Mouse (Mus musculus) midbrain, embryonic 10.5 days (tissue): ENCODE results near the gene Fndc8. TPM values are rescaled to one million over a fixed set of nuclear protein-coding genes. Genes with fewer than 3 reads are reported as not detected.

Experiments used
- DNase-seq: peaks from one replicate; pipeline ENCODE4 v3.0.0-alpha.2; 2017; ENCODE audit warnings: low spot score
- H3K27ac ChIP-seq: fragments of 300-500 bp; sonication (generic); replicated peaks from 2 replicates; pipeline ENCODE4 v1.5.1; 2016; ENCODE audit warnings: mild to moderate bottlenecking
- H3K27me3 ChIP-seq: fragments of 300-500 bp; sonication (generic); 2 replicates; pipeline ENCODE4 v1.6.1; 2016; ENCODE audit warnings: low read depth, mild to moderate bottlenecking; ENCODE audit not compliant: poor library complexity, severe bottlenecking
- H3K36me3 ChIP-seq: fragments of 300-500 bp; sonication (generic); 2 replicates; pipeline ENCODE4 v1.6.1; 2016; ENCODE audit warnings: mild to moderate bottlenecking, moderate library complexity
- H3K4me1 ChIP-seq: fragments of 300-500 bp; sonication (generic); 2 replicates; pipeline ENCODE4 v1.6.1; 2016
- H3K4me3 ChIP-seq: fragments of 300-500 bp; sonication (generic); 2 replicates; pipeline ENCODE4 v1.5.1; 2016; ENCODE audit warnings: mild to moderate bottlenecking, moderate library complexity
- H3K9me3 ChIP-seq: fragments of 300-500 bp; sonication (generic); replicated peaks from 2 replicates; pipeline ENCODE4 v1.6.1; 2016; ENCODE audit warnings: mild to moderate bottlenecking
- WGBS: fragments of 180-500 bp; shearing (Covaris S2); methylation state at CpG from one replicate; pipeline ENCODE4 v1.1.7; 2016; 5-methylcytosine and 5-hydroxymethylcytosine counted together
- polyA plus RNA-seq: library from polyadenylated mRNA; unstranded; fragments of >200 nt; fragmentation: Nextera tagmentation; extraction: Ambion mirVana; gene quantifications from 2 replicates; pipeline ENCODE4 v1.2.1, GENCODE M21; 2016

The Fndc8 gene
- polyA plus RNA-seq = 0.28 and 0.34 TPM in 2 replicates

DNA sequence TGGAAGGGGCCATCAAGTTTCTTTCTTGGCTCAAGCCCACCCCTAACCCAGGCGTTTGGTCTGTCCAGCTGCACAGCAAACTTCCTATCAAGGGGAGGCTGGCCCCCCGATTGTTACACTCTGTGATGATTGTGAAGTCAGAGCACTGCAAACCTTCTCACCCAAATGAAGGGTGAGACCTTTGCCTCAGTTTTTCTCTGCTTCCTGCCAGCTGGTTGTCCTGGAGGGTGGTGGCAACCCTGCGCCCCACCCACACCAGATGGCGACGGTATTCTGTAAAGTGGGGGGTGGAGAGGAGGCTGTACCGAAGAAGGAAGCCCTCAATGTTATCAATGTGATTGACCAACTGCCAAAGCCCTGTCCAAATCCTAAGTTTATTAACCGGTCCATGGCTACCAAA, at the start of gene Fndc8:
Fndc8 (plus strand) TSS at position 189 of the 400 bp plus-strand sequence.
- Histone ChIP-seq H3K36me3 (peaks cover under 1% of the 10 kb centered on the region), H3K4me1 (peaks cover 25% of the 10 kb centered on the region), H3K9me3 (no peaks in the 10 kb centered on the region), H3K4me3 (no peak within 1 kb of the TSS), H3K27ac (no peak within 1 kb of the TSS), H3K27me3 (peaks cover 11% of the 10 kb centered on the region)
- no peak for DNase-seq
- 66% methylated on average over 7 of the region's 7 CpGs for WGBS

- WGBS = 71% methylated on average over 11 of the region's 11 CpGs
- Histone ChIP-seq H3K4me3 (no peak overlapping the region), H3K27ac (peak overlapping the region; percentile 69), H3K36me3 (no peaks in the 10 kb centered on the region), H3K4me1 (peaks cover 30% of the 10 kb centered on the region), H3K27me3 (peaks cover 9% of the 10 kb centered on the region; the same call in 1 of the 2 replicates), H3K9me3 (no peaks in the 10 kb centered on the region)
- DNase-seq = no peak
Observed at GRCm38 (mm10) chr11:82844771-82845414, 47.0 kb upstream of the Fndc8 start.

DNA sequence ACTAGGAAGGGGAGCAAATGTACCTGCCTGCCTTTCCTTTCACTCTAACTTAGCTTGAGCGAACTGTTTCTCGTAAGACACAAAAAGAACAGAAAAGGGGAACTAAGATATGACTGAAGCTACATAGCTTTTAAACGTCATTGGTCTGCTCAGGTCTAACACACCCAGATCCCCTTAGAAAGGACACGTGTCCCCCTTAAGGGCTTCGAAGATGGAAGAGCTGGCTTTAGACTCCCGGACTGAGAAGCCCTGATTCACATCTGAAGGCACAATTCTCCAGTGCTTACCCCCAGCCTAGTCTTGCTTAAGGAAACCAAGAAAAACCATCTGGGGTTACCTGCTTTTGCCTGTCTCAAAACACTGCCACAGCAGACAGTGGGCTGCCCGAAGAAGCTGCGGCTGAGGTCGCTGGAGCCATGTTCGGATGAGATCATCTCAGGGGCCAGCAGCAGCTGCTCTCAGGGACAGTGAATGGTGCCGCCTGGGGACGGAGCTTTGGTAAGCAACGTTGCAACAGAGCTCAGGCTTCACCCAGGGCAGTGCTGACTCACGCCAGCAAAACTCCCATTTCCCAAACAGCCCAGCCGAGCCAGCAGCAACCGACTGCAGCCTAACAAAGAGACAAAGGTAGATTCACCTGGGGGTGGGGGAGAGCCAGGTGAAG, 46.4 kb upstream of the Fndc8 start:
- H3K9me3 ChIP-seq = no peaks in the 10 kb centered on the region
- peak; percentile 66 for DNase-seq
- peaks cover 9% of the 10 kb centered on the region; the same call in 1 of the 2 replicates for H3K27me3 ChIP-seq
- 29% methylated on average over 16 of the region's 16 CpGs for WGBS
- H3K36me3 ChIP-seq = no peaks in the 10 kb centered on the region
- peaks cover 36% of the 10 kb centered on the region for H3K4me1 ChIP-seq
- H3K4me3 ChIP-seq = peak overlapping the region; percentile 5; the same call in 1 of the 2 replicates
- peak overlapping the region; percentile 69 for H3K27ac ChIP-seq

- Histone ChIP-seq H3K36me3 (no peaks in the 10 kb centered on the region), H3K27ac (peak overlapping the region; percentile 69), H3K4me3 (peak overlapping the region; percentile 5; the same call in 1 of the 2 replicates), H3K4me1 (peaks cover 40% of the 10 kb centered on the region), H3K9me3 (no peaks in the 10 kb centered on the region), H3K27me3 (peaks cover 9% of the 10 kb centered on the region; the same call in 1 of the 2 replicates)
- no peak for DNase-seq
- WGBS = 42% methylated on average over 4 of the region's 4 CpGs
Observed at GRCm38 (mm10) chr11:82846079-82846436, 45.9 kb upstream of the Fndc8 start.

- no peaks in the 10 kb centered on the region for H3K36me3 ChIP-seq
- H3K9me3 ChIP-seq = no peaks in the 10 kb centered on the region
- peaks cover 9% of the 10 kb centered on the region; the same call in 1 of the 2 replicates for H3K27me3 ChIP-seq
- peaks cover 45% of the 10 kb centered on the region for H3K4me1 ChIP-seq
- WGBS = 70% methylated on average over 3 of the region's 3 CpGs
- DNase-seq = no peak
- no peak overlapping the region for H3K27ac ChIP-seq
- no peak overlapping the region for H3K4me3 ChIP-seq
Observed at GRCm38 (mm10) chr11:82846938-82847337, 45.0 kb upstream of the Fndc8 start.

DNA sequence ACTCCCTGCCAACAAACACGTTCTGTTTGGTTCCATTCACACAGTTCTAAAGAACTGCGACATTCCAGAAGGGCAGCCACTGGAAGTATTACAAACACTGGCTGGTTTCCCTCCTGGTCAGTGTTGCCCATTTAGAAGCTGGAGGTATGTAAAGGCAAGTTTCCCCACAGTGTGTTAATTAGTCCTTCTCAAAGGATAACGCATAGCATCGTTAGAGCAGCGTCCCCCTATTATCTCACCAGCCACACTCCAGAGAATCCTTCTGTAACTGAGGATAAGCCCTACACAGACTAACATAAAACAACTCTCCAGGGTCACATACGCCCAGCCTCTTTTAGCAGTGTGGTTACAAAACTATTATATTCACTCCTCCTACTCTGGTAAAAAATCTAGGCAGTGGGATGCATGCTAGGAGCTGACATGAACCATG, 44.3 kb upstream of the Fndc8 start:
- Histone ChIP-seq H3K27ac (no peak overlapping the region), H3K36me3 (no peaks in the 10 kb centered on the region), H3K27me3 (peaks cover 9% of the 10 kb centered on the region; the same call in 1 of the 2 replicates), H3K4me3 (no peak overlapping the region), H3K9me3 (no peaks in the 10 kb centered on the region), H3K4me1 (peaks cover 45% of the 10 kb centered on the region)
- DNase-seq = no peak
- 27% methylated on average over 6 of the region's 6 CpGs for WGBS

DNA sequence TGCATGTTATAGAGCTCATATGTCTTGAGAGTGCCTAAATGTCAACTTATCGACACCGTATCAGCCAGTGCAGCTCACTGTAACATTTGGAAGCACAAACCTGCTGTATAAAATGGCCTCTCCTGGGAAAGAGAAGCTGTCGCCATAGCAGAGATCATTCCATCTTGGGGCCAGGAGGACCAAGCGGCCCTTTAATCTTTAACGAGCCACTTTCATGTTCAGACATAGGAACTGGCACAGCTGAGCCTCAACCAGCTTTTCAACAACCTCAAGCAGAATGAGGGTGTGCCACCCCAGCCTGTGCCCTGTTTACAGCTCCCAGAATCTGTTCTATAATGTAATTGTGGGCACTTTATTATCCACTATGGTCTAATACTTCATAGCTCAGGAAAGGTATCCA, 41.7 kb upstream of the Fndc8 start:
- no peak for DNase-seq
- no peaks in the 10 kb centered on the region for H3K36me3 ChIP-seq
- H3K4me3 ChIP-seq = no peak overlapping the region
- no peaks in the 10 kb centered on the region for H3K9me3 ChIP-seq
- WGBS = 83% methylated on average over 5 of the region's 5 CpGs
- H3K27ac ChIP-seq = peak overlapping the region; percentile 25; the same call in 1 of the 2 replicates
- peaks cover 3% of the 10 kb centered on the region; the same call in 1 of the 2 replicates for H3K27me3 ChIP-seq
- H3K4me1 ChIP-seq = peaks cover 37% of the 10 kb centered on the region

DNA sequence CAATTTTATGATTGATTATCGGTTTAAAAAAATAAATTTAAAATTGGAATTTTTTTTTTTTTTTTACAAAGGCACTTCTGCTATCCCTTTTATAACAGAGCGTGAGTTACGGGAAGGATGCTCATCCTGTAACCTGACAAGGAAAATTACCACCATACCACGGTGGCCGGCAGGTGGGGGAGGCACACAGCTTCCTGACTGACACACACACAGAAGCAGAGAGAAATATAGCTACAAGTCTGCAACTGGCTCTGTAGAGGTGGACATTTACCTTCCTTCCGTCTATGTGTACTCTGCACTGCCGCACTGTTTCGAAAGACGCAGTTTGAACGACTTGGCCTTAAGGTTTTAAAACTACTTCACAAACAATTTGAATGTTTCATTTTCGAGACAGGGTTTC, 39.8 kb upstream of the Fndc8 start:
- WGBS = 91% methylated on average over 11 of the region's 11 CpGs
- H3K9me3 ChIP-seq = no peaks in the 10 kb centered on the region
- H3K27me3 ChIP-seq = no peaks in the 10 kb centered on the region
- H3K4me1 ChIP-seq = peaks cover 30% of the 10 kb centered on the region
- H3K4me3 ChIP-seq = no peak overlapping the region
- H3K36me3 ChIP-seq = no peaks in the 10 kb centered on the region
- H3K27ac ChIP-seq = no peak overlapping the region
- DNase-seq = no peak

DNA sequence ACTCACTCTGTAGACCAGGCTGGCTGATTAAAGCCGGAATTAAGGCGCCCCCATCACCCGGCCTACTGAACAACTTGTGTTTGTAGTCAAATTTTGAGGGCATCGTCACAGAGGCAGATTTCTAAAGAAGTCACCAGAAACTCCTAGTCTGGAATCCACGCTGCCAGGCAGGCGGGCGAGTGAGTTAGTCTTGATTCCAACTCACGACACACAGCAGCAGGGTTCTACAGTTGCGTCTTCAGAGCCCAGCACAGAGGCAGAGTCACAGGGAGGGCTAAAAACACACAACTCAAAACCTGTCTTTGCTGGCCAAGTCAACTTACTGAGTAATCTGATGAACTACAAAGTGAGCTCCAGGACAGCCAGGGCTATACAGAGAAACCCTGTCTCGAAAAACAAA, 39.4 kb upstream of the Fndc8 start:
- no peak for DNase-seq
- 88% methylated on average over 10 of the region's 10 CpGs for WGBS
- H3K9me3 ChIP-seq = no peaks in the 10 kb centered on the region
- no peaks in the 10 kb centered on the region for H3K36me3 ChIP-seq
- peaks cover 25% of the 10 kb centered on the region for H3K4me1 ChIP-seq
- no peaks in the 10 kb centered on the region for H3K27me3 ChIP-seq
- no peak overlapping the region for H3K27ac ChIP-seq
- no peak overlapping the region for H3K4me3 ChIP-seq

DNA sequence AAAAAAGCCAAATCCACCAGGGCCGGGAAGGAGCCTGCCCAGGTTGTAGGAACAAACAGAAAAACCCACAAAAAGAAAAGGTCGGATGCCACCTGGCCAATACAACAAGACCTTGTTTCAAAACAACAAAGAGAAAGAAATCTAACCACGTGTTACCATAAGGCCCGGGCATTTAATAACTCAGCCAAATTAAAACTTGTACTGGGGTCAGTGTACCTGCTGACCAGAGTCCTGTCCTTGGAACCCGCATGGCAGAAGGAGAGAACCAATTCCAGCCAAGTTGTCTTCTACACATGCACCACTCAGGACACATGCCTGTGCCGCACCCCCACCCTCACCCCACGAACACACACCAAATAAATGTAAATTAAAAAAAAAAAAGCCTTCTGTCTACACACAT, 39.0 kb upstream of the Fndc8 start:
- H3K4me3 ChIP-seq = no peak overlapping the region
- no peak for DNase-seq
- WGBS = 87% methylated on average over 7 of the region's 7 CpGs
- peaks cover 22% of the 10 kb centered on the region for H3K4me1 ChIP-seq
- no peaks in the 10 kb centered on the region for H3K9me3 ChIP-seq
- H3K27ac ChIP-seq = no peak overlapping the region
- H3K27me3 ChIP-seq = no peaks in the 10 kb centered on the region
- no peaks in the 10 kb centered on the region for H3K36me3 ChIP-seq

DNA sequence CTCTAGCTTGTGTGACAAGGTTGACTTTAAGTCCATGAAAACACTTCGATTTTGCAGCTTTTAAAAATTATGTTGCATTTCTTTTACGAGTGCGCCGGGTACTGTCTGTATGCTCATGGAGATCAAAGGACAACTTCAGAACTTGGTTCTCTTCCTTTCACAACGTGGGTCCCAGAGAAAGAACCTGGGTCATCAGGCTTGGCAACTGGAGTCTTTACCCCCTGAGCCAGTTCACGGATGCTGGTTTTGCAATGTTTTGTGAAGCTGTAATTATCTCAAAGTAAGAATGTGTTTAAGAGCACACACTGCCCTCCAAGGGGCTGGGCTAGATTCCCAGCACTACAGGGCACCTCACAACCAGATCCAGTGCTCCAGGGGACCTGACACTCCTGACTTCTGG, 37.8 kb upstream of the Fndc8 start:
- no peaks in the 10 kb centered on the region for H3K36me3 ChIP-seq
- H3K9me3 ChIP-seq = no peaks in the 10 kb centered on the region
- H3K4me1 ChIP-seq = peaks cover 22% of the 10 kb centered on the region
- DNase-seq = no peak
- WGBS = 88% methylated on average over 6 of the region's 6 CpGs
- H3K27ac ChIP-seq = no peak overlapping the region
- no peak overlapping the region for H3K4me3 ChIP-seq
- H3K27me3 ChIP-seq = no peaks in the 10 kb centered on the region

DNA sequence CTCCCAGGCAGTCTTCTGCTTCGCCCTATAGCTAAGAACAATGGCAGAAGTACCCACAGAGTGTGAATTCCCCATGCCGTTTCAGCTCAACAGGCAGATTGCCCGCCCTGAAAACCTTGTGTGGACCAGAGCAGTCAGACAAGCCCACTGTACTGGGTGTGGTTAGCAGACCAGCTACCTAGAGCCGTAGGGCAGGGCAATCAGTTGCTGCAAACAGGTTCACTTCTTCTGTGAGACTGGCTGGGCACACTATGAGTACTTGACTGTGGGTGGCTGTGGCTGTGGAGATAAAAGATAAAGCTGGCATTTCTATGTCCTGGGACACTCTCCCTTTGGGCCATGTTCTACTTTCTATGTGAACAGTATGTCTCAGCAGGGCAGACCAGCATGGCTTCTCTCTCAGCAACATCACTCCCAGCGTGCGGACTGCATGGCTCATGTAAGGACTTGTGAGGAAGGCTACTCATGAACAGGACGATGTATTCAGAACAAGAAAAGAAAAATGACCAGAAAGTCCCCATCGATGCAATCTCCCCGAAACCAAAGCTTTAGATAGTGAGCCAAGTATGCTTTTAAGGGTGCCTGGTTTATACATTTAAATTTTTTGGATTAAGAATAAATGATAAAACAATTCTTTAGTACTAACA, 36.5 kb upstream of the Fndc8 start:
- H3K4me3 ChIP-seq = no peak overlapping the region
- H3K27me3 ChIP-seq = no peaks in the 10 kb centered on the region
- DNase-seq = no peak
- no peaks in the 10 kb centered on the region for H3K36me3 ChIP-seq
- 86% methylated on average over 9 of the region's 9 CpGs for WGBS
- no peak overlapping the region for H3K27ac ChIP-seq
- H3K9me3 ChIP-seq = no peaks in the 10 kb centered on the region
- peaks cover 16% of the 10 kb centered on the region for H3K4me1 ChIP-seq

DNA sequence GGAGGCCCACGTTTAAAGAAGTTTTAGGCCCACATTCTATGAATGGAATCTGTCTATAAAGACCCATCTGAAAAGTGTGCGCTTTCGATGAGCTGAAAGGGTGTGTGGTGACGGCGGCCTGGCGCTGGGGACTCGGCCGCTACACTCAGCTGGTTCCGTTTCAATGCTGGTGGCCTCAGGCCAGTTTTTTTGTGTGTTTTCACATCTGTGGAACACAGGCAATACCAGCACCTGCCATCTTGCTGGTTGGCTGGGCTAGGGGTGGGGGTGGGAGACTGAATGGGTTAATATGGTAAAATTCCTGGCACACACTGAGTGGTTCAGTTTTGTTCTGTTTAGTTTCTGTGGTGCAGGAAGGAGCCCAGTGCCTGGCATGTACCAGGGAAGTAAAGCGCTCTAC, 35.9 kb upstream of the Fndc8 start:
- no peak for DNase-seq
- no peaks in the 10 kb centered on the region for H3K27me3 ChIP-seq
- no peaks in the 10 kb centered on the region for H3K9me3 ChIP-seq
- H3K4me3 ChIP-seq = no peak overlapping the region
- H3K27ac ChIP-seq = peak overlapping the region; percentile 57
- WGBS = 83% methylated on average over 10 of the region's 10 CpGs
- no peaks in the 10 kb centered on the region for H3K36me3 ChIP-seq
- H3K4me1 ChIP-seq = peaks cover 12% of the 10 kb centered on the region
